Mouse (Mus musculus): ENCODE data around the gene Gpank1. TPM values are rescaled to one million over a fixed set of nuclear protein-coding genes. Genes with fewer than 3 reads are reported as not detected.

Gpank1 gene
- total RNA-seq, 2 experiments from 2014 or later, result 8.0 to 9.6 TPM

DNA sequence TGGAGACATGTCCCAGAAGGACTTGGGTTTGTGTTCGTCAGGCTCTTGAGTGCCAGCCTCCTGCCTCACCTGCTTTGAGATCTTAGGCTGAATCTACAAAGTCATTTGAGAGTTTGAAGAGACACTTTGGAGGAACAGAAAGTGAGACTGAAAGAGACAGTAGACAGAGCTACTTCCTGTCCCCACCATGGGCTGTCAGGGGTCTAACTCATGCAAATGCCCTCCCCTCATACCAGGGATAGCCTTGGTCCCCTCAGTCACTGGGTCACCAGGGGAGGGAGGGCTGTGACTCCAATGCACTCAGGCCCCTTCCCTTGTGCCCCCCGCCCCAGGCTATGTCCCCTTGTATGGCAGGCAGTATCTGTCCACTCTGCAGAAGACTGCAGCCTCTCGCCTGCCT, 52.1 kb downstream of the Gpank1 start:
- intact Hi-C loops (cut with DNase I), result no loop called here
- no peak for DNase-seq

Other genes with a start within 250 kb of the Gpank1 start
- 1 to 10 TPM; 7.5 to 7.7 TPM for gene Zbtb12, start 242.0 kb upstream of the Gpank1 start, total RNA-seq (2021)
- not detected for gene Gm20547, start 239.4 kb upstream of the Gpank1 start, total RNA-seq (2021)
- gene C2, start 223.2 kb upstream of the Gpank1 start, total RNA-seq (2021), result 1 to 10 TPM; 3.1 to 4.4 TPM
- 10 to 100 TPM; 44.6 to 49.8 TPM for gene Ehmt2, start 223.0 kb upstream of the Gpank1 start, total RNA-seq (2021)
- not detected for gene Slc44a4, start 207.0 kb upstream of the Gpank1 start, total RNA-seq (2021)
- gene Neu1, start 190.2 kb upstream of the Gpank1 start, total RNA-seq (2021), result 10 to 100 TPM; 13.2 to 16.5 TPM
- gene Hspa1b, start 162.2 kb upstream of the Gpank1 start, total RNA-seq (2021), result 1 to 10 TPM; 2.8 to 4.5 TPM
- gene Gm20481, start 151.5 kb upstream of the Gpank1 start, total RNA-seq (2021), result not detected
- gene Hspa1a, start 149.3 kb upstream of the Gpank1 start, total RNA-seq (2021), result 1 to 10 TPM; 4.2 to 4.6 TPM
- gene Hspa1l, start 148.8 kb upstream of the Gpank1 start, total RNA-seq (2021), result 1 to 10 TPM; 7.8 to 9.2 TPM
- gene Lsm2, start 139.6 kb upstream of the Gpank1 start, total RNA-seq (2021), result 10 to 100 TPM; 16.0 to 17.4 TPM
- 10 to 100 TPM; 26.7 to 27.4 TPM for gene Vars, start 120.5 kb upstream of the Gpank1 start, total RNA-seq (2021)
- 1 to 10 TPM; 8.4 to 9.3 TPM for gene Vwa7, start 104.9 kb upstream of the Gpank1 start, total RNA-seq (2021)
- gene Sapcd1, start 93.4 kb upstream of the Gpank1 start, total RNA-seq (2021), result not detected
- under 1 TPM; 0.25 to 0.70 TPM for gene Msh5, start 74.7 kb upstream of the Gpank1 start, total RNA-seq (2021)
- gene Clic1, start 71.5 kb upstream of the Gpank1 start, total RNA-seq (2021), result 10 to 100 TPM; 41.7 to 44.0 TPM
- gene Ddah2, start 62.4 kb upstream of the Gpank1 start, total RNA-seq (2021), result 10 to 100 TPM; 27.5 to 27.6 TPM
- under 1 TPM in 1 of 2 experiments, not detected in 1; 0.56 TPM for gene Ly6g6c, start 56.1 kb upstream of the Gpank1 start, total RNA-seq (2021)
- gene Mpig6b, start 55.3 kb upstream of the Gpank1 start, total RNA-seq (2021), result under 1 TPM; 0.42 to 0.49 TPM
- not detected for gene Ly6g6e, start 44.6 kb upstream of the Gpank1 start, total RNA-seq (2021)
- under 1 TPM; 0.70 to 0.80 TPM for gene Ly6g6d, start 43.4 kb upstream of the Gpank1 start, total RNA-seq (2021)
- not detected for gene Ly6g6f, start 35.8 kb upstream of the Gpank1 start, total RNA-seq (2021)
- 10 to 100 TPM; 54.6 to 61.1 TPM for gene Abhd16a, start 32.2 kb upstream of the Gpank1 start, total RNA-seq (2021)
- not detected for gene Ly6g5c, start 13.2 kb upstream of the Gpank1 start, total RNA-seq (2021)
- not detected for gene Ly6g5b, start 6.0 kb upstream of the Gpank1 start, total RNA-seq (2021)
- gene Csnk2b, start 598 bp downstream of the Gpank1 start, total RNA-seq (2021), result 100 to 1,000 TPM; 163 to 164 TPM
- gene D17H6S53E, start 4.9 kb downstream of the Gpank1 start, total RNA-seq (2021), result 10 to 100 TPM; 25.7 to 26.4 TPM
- not detected for gene Apom, start 10.6 kb downstream of the Gpank1 start, total RNA-seq (2021)
- 100 to 1,000 TPM; 243 to 268 TPM for gene Bag6, start 13.7 kb downstream of the Gpank1 start, total RNA-seq (2021)
- gene Prrc2a, start 43.4 kb downstream of the Gpank1 start, total RNA-seq (2021), result 100 to 1,000 TPM; 122 to 127 TPM
- gene Aif1, start 54.6 kb downstream of the Gpank1 start, total RNA-seq (2021), result 1 to 10 TPM; 2.0 to 6.2 TPM
- 1 to 10 TPM; 3.3 to 3.7 TPM for gene Lst1, start 67.0 kb downstream of the Gpank1 start, total RNA-seq (2021)
- gene Ltb, start 73.0 kb downstream of the Gpank1 start, total RNA-seq (2021), result 1 to 10 TPM; 1.0 to 1.6 TPM
- gene Tnf, start 80.6 kb downstream of the Gpank1 start, total RNA-seq (2021), result under 1 TPM; 0.53 to 0.57 TPM
- gene Lta, start 83.9 kb downstream of the Gpank1 start, total RNA-seq (2021), result under 1 TPM in 1 of 2 experiments, not detected in 1; 0.19 TPM
- gene Gm16181, start 99.4 kb downstream of the Gpank1 start, total RNA-seq (2021), result not detected
- gene Atp6v1g2, start 112.2 kb downstream of the Gpank1 start, total RNA-seq (2021), result 1 to 10 TPM; 2.0 to 2.6 TPM
- gene Nfkbil1, start 114.3 kb downstream of the Gpank1 start, total RNA-seq (2021), result 1 to 10 TPM; 8.0 to 8.5 TPM
- gene Ddx39b, start 120.3 kb downstream of the Gpank1 start, total RNA-seq (2021), result 10 to 100 TPM; 83.3 to 97.3 TPM
- gene H2-D1, start 141.3 kb downstream of the Gpank1 start, total RNA-seq (2021), result 100 to 1,000 TPM in 1 of 2 experiments, 10 to 100 TPM in 1; 87.6 to 133 TPM
- 1 to 10 TPM; 1.1 to 1.4 TPM for gene H2-Q1, start 198.9 kb downstream of the Gpank1 start, total RNA-seq (2021)
- 1 to 10 TPM in 1 of 2 experiments, under 1 TPM in 1; 0.64 to 1.4 TPM for gene H2-Q2, start 220.8 kb downstream of the Gpank1 start, total RNA-seq (2021)

All from heart, postnatal 36 days (tissue).